Mouse (Mus musculus): ENCODE measurements around the gene 4931409K22Rik. TPM values are rescaled to one million over a fixed set of nuclear protein-coding genes. Genes with fewer than 3 reads are reported as not detected.

Gene 4931409K22Rik
- polyA plus RNA-seq, 1 experiment = 0.14 TPM

GRCm38 (mm10) chr5:24553621-24554244, 2.9 kb downstream of the 4931409K22Rik start:
- H3K27ac ChIP-seq (ENCODE audit: insufficient read depth, low read depth, low read length) = no peak overlapping the region
- no peak overlapping the region for H3K4me3 ChIP-seq (ENCODE audit: insufficient read depth, low read depth, low read length)
- DNase-seq = no peak
- no peak for TF ChIP-seq CTCF (conservative IDR thresholded peaks at IDR 0.05; ENCODE audit: insufficient read depth, insufficient read length, low read depth, low read length)
- TF ChIP-seq POLR2A (IDR thresholded peaks at IDR 0.05; ENCODE audit: low read depth, low read length) = no peak
- no peaks in the 10 kb centered on the region for H3K36me3 ChIP-seq (ENCODE audit: control insufficient read depth, insufficient read depth, low read length)
- H3K27me3 ChIP-seq (replicated peaks; ENCODE audit: control insufficient read depth, insufficient read depth, low read length) = no peaks in the 10 kb centered on the region
- no peaks in the 10 kb centered on the region for H3K4me1 ChIP-seq (ENCODE audit: control insufficient read depth, insufficient read depth, low read length)
- WGBS = 66% methylated on average over 5 of the region's 5 CpGs

GRCm38 (mm10) chr5:24551317-24551688, 5.3 kb downstream of the 4931409K22Rik start:
- Histone ChIP-seq H3K4me1 (ENCODE audit: control insufficient read depth, insufficient read depth, low read length) (no peaks in the 10 kb centered on the region), H3K36me3 (ENCODE audit: control insufficient read depth, insufficient read depth, low read length) (no peaks in the 10 kb centered on the region), H3K4me3 (ENCODE audit: insufficient read depth, low read depth, low read length) (no peak overlapping the region), H3K27ac (ENCODE audit: insufficient read depth, low read depth, low read length) (no peak overlapping the region), H3K27me3 (replicated peaks; ENCODE audit: control insufficient read depth, insufficient read depth, low read length) (no peaks in the 10 kb centered on the region)
- WGBS = 49% methylated on average over 2 of the region's 2 CpGs
- no peak for DNase-seq
- TF ChIP-seq POLR2A (IDR thresholded peaks at IDR 0.05; ENCODE audit: low read depth, low read length) (no peak), CTCF (conservative IDR thresholded peaks at IDR 0.05; ENCODE audit: insufficient read depth, insufficient read length, low read depth, low read length) (no peak)

- Histone ChIP-seq H3K36me3 (ENCODE audit: control insufficient read depth, insufficient read depth, low read length) (no peaks in the 10 kb centered on the region), H3K4me1 (ENCODE audit: control insufficient read depth, insufficient read depth, low read length) (no peaks in the 10 kb centered on the region), H3K4me3 (ENCODE audit: insufficient read depth, low read depth, low read length) (no peak overlapping the region), H3K27ac (ENCODE audit: insufficient read depth, low read depth, low read length) (no peak overlapping the region), H3K27me3 (replicated peaks; ENCODE audit: control insufficient read depth, insufficient read depth, low read length) (no peaks in the 10 kb centered on the region)
- peak; percentile 23 for DNase-seq
- TF ChIP-seq POLR2A (IDR thresholded peaks at IDR 0.05; ENCODE audit: low read depth, low read length) (no peak), CTCF (conservative IDR thresholded peaks at IDR 0.05; ENCODE audit: insufficient read depth, insufficient read length, low read depth, low read length) (no peak)
- 15% methylated on average over 26 of the region's 26 CpGs for WGBS
Observed at GRCm38 (mm10) chr5:24550598-24551316, 5.9 kb downstream of the 4931409K22Rik start.

- no peak overlapping the region for H3K27ac ChIP-seq (ENCODE audit: insufficient read depth, low read depth, low read length)
- no peak for TF ChIP-seq CTCF (conservative IDR thresholded peaks at IDR 0.05; ENCODE audit: insufficient read depth, insufficient read length, low read depth, low read length)
- no peak for TF ChIP-seq POLR2A (IDR thresholded peaks at IDR 0.05; ENCODE audit: low read depth, low read length)
- H3K27me3 ChIP-seq (replicated peaks; ENCODE audit: control insufficient read depth, insufficient read depth, low read length) = no peaks in the 10 kb centered on the region
- H3K4me3 ChIP-seq (ENCODE audit: insufficient read depth, low read depth, low read length) = no peak overlapping the region
- no peaks in the 10 kb centered on the region for H3K36me3 ChIP-seq (ENCODE audit: control insufficient read depth, insufficient read depth, low read length)
- no peaks in the 10 kb centered on the region for H3K4me1 ChIP-seq (ENCODE audit: control insufficient read depth, insufficient read depth, low read length)
- no peak for DNase-seq
- 86% methylated on average over 7 of the region's 7 CpGs for WGBS
Observed at GRCm38 (mm10) chr5:24542643-24543042, 14.0 kb downstream of the 4931409K22Rik start.

- no peaks in the 10 kb centered on the region for H3K4me1 ChIP-seq (ENCODE audit: control insufficient read depth, insufficient read depth, low read length)
- TF ChIP-seq POLR2A (IDR thresholded peaks at IDR 0.05; ENCODE audit: low read depth, low read length) = no peak
- no peak for TF ChIP-seq CTCF (conservative IDR thresholded peaks at IDR 0.05; ENCODE audit: insufficient read depth, insufficient read length, low read depth, low read length)
- DNase-seq = no peak
- H3K27me3 ChIP-seq (replicated peaks; ENCODE audit: control insufficient read depth, insufficient read depth, low read length) = no peaks in the 10 kb centered on the region
- no peak overlapping the region for H3K4me3 ChIP-seq (ENCODE audit: insufficient read depth, low read depth, low read length)
- no peaks in the 10 kb centered on the region for H3K36me3 ChIP-seq (ENCODE audit: control insufficient read depth, insufficient read depth, low read length)
- WGBS = 19% methylated on average over 6 of the region's 6 CpGs
- H3K27ac ChIP-seq (ENCODE audit: insufficient read depth, low read depth, low read length) = no peak overlapping the region
Observed at GRCm38 (mm10) chr5:24541144-24541569, 15.5 kb downstream of the 4931409K22Rik start.

- H3K4me3 ChIP-seq (ENCODE audit: insufficient read depth, low read depth, low read length) = no peak within 1 kb of the TSS
- TF ChIP-seq CTCF (conservative IDR thresholded peaks at IDR 0.05; ENCODE audit: insufficient read depth, insufficient read length, low read depth, low read length) = no peak
- TF ChIP-seq POLR2A (IDR thresholded peaks at IDR 0.05; ENCODE audit: low read depth, low read length) = no peak
- WGBS = 15% methylated on average over 14 of the region's 14 CpGs
- H3K4me1 ChIP-seq (ENCODE audit: control insufficient read depth, insufficient read depth, low read length) = no peaks in the 10 kb centered on the region
- no peaks in the 10 kb centered on the region for H3K36me3 ChIP-seq (ENCODE audit: control insufficient read depth, insufficient read depth, low read length)
- peak; percentile 62 for DNase-seq
- H3K27me3 ChIP-seq (replicated peaks; ENCODE audit: control insufficient read depth, insufficient read depth, low read length) = no peaks in the 10 kb centered on the region
- H3K27ac ChIP-seq (ENCODE audit: insufficient read depth, low read depth, low read length) = no peak within 1 kb of the TSS
Observed at GRCm38 (mm10) chr5:24540387-24541143, 16.0 kb downstream of the 4931409K22Rik start, which contains the start of gene Asb10. Gene Asb10, minus strand, starts transcription at chr5:24540978.
